Mouse (Mus musculus): ENCODE data around the gene Gria2. TPM values are rescaled to one million over a fixed set of nuclear protein-coding genes. Genes with fewer than 3 reads are reported as not detected.

Gene Gria2
- polyA plus RNA-seq, 1 experiment, result 0.05 TPM

- H3K27me3 ChIP-seq (ENCODE audit: control insufficient read depth, insufficient read depth, low read length), result no peaks in the 10 kb centered on the region
- no peaks in the 10 kb centered on the region for H3K4me1 ChIP-seq (ENCODE audit: control insufficient read depth, insufficient read depth, insufficient read length, low read length)
- no peak overlapping the region for H3K27ac ChIP-seq (ENCODE audit: insufficient read depth, low read depth, low read length)
- no peak for TF ChIP-seq CTCF (IDR thresholded peaks at IDR 0.05; ENCODE audit: extremely low read depth, insufficient read length, insufficient replicate concordance, low read depth, low read length)
- no peak for TF ChIP-seq POLR2A (IDR thresholded peaks at IDR 0.05; ENCODE audit: low read depth, low read length)
- no peaks in the 10 kb centered on the region for H3K36me3 ChIP-seq (ENCODE audit: control insufficient read depth, insufficient read depth, low read length)
- no peak overlapping the region for H3K4me3 ChIP-seq (ENCODE audit: low read depth, low read length)
- 62% methylated on average over 4 of the region's 4 CpGs for WGBS
Measured at GRCm38 (mm10) chr3:80775971-80776370, 26.7 kb downstream of the Gria2 start.

GRCm38 (mm10) chr3:80774005-80774764, 28.4 kb downstream of the Gria2 start:
- Histone ChIP-seq H3K4me1 (ENCODE audit: control insufficient read depth, insufficient read depth, insufficient read length, low read length) (no peaks in the 10 kb centered on the region), H3K36me3 (ENCODE audit: control insufficient read depth, insufficient read depth, low read length) (no peaks in the 10 kb centered on the region), H3K27ac (ENCODE audit: insufficient read depth, low read depth, low read length) (no peak overlapping the region), H3K27me3 (ENCODE audit: control insufficient read depth, insufficient read depth, low read length) (no peaks in the 10 kb centered on the region), H3K4me3 (ENCODE audit: low read depth, low read length) (no peak overlapping the region)
- no peak for TF ChIP-seq POLR2A (IDR thresholded peaks at IDR 0.05; ENCODE audit: low read depth, low read length)
- no peak for TF ChIP-seq CTCF (IDR thresholded peaks at IDR 0.05; ENCODE audit: extremely low read depth, insufficient read length, insufficient replicate concordance, low read depth, low read length)
- 79% methylated on average over 4 of the region's 4 CpGs for WGBS

- Histone ChIP-seq H3K36me3 (ENCODE audit: control insufficient read depth, insufficient read depth, low read length) (no peaks in the 10 kb centered on the region), H3K4me3 (ENCODE audit: low read depth, low read length) (no peak overlapping the region), H3K27me3 (ENCODE audit: control insufficient read depth, insufficient read depth, low read length) (no peaks in the 10 kb centered on the region), H3K27ac (ENCODE audit: insufficient read depth, low read depth, low read length) (no peak overlapping the region), H3K4me1 (ENCODE audit: control insufficient read depth, insufficient read depth, insufficient read length, low read length) (no peaks in the 10 kb centered on the region)
- TF ChIP-seq CTCF (IDR thresholded peaks at IDR 0.05; ENCODE audit: extremely low read depth, insufficient read length, insufficient replicate concordance, low read depth, low read length) (no peak), POLR2A (IDR thresholded peaks at IDR 0.05; ENCODE audit: low read depth, low read length) (no peak)
- WGBS, result 79% methylated on average over 4 of the region's 4 CpGs
Measured at GRCm38 (mm10) chr3:80773232-80773631, 29.4 kb downstream of the Gria2 start.

- no peak overlapping the region for H3K27ac ChIP-seq (ENCODE audit: insufficient read depth, low read depth, low read length)
- TF ChIP-seq POLR2A (IDR thresholded peaks at IDR 0.05; ENCODE audit: low read depth, low read length) (no peak), CTCF (IDR thresholded peaks at IDR 0.05; ENCODE audit: extremely low read depth, insufficient read length, insufficient replicate concordance, low read depth, low read length) (no peak)
- 57% methylated on average over 5 of the region's 5 CpGs for WGBS
- no peaks in the 10 kb centered on the region for H3K27me3 ChIP-seq (ENCODE audit: control insufficient read depth, insufficient read depth, low read length)
- H3K4me1 ChIP-seq (ENCODE audit: control insufficient read depth, insufficient read depth, insufficient read length, low read length), result no peaks in the 10 kb centered on the region
- no peak overlapping the region for H3K4me3 ChIP-seq (ENCODE audit: low read depth, low read length)
- no peaks in the 10 kb centered on the region for H3K36me3 ChIP-seq (ENCODE audit: control insufficient read depth, insufficient read depth, low read length)
Measured at GRCm38 (mm10) chr3:80769506-80770235, 33.0 kb downstream of the Gria2 start.

- WGBS, result 72% methylated on average over 4 of the region's 4 CpGs
- no peak for TF ChIP-seq CTCF (IDR thresholded peaks at IDR 0.05; ENCODE audit: extremely low read depth, insufficient read length, insufficient replicate concordance, low read depth, low read length)
- no peak for TF ChIP-seq POLR2A (IDR thresholded peaks at IDR 0.05; ENCODE audit: low read depth, low read length)
Measured at GRCm38 (mm10) chr3:80758955-80759354, 43.7 kb downstream of the Gria2 start.

GRCm38 (mm10) chr3:80758363-80758762, 44.3 kb downstream of the Gria2 start:
- Histone ChIP-seq H3K36me3 (ENCODE audit: control insufficient read depth, insufficient read depth, low read length) (no peaks in the 10 kb centered on the region), H3K27ac (ENCODE audit: insufficient read depth, low read depth, low read length) (no peak overlapping the region), H3K4me1 (ENCODE audit: control insufficient read depth, insufficient read depth, insufficient read length, low read length) (no peaks in the 10 kb centered on the region), H3K27me3 (ENCODE audit: control insufficient read depth, insufficient read depth, low read length) (no peaks in the 10 kb centered on the region), H3K4me3 (ENCODE audit: low read depth, low read length) (no peak overlapping the region)
- TF ChIP-seq CTCF (IDR thresholded peaks at IDR 0.05; ENCODE audit: extremely low read depth, insufficient read length, insufficient replicate concordance, low read depth, low read length) (no peak), POLR2A (IDR thresholded peaks at IDR 0.05; ENCODE audit: low read depth, low read length) (no peak)
- WGBS, result 74% methylated on average over 2 of the region's 2 CpGs

More at GRCm38 (mm10) chr3:80758955-80759354, 43.7 kb downstream of the Gria2 start:
- Histone ChIP-seq H3K4me1 (ENCODE audit: control insufficient read depth, insufficient read depth, insufficient read length, low read length) (no peaks in the 10 kb centered on the region), H3K4me3 (ENCODE audit: low read depth, low read length) (no peak overlapping the region), H3K27me3 (ENCODE audit: control insufficient read depth, insufficient read depth, low read length) (no peaks in the 10 kb centered on the region), H3K27ac (ENCODE audit: insufficient read depth, low read depth, low read length) (no peak overlapping the region), H3K36me3 (ENCODE audit: control insufficient read depth, insufficient read depth, low read length) (no peaks in the 10 kb centered on the region)

GRCm38 (mm10) chr3:80750786-80751185, 51.8 kb downstream of the Gria2 start:
- Histone ChIP-seq H3K4me3 (ENCODE audit: low read depth, low read length) (no peak overlapping the region), H3K27ac (ENCODE audit: insufficient read depth, low read depth, low read length) (no peak overlapping the region), H3K27me3 (ENCODE audit: control insufficient read depth, insufficient read depth, low read length) (no peaks in the 10 kb centered on the region), H3K4me1 (ENCODE audit: control insufficient read depth, insufficient read depth, insufficient read length, low read length) (no peaks in the 10 kb centered on the region), H3K36me3 (ENCODE audit: control insufficient read depth, insufficient read depth, low read length) (no peaks in the 10 kb centered on the region)
- TF ChIP-seq POLR2A (IDR thresholded peaks at IDR 0.05; ENCODE audit: low read depth, low read length) (no peak), CTCF (IDR thresholded peaks at IDR 0.05; ENCODE audit: extremely low read depth, insufficient read length, insufficient replicate concordance, low read depth, low read length) (no peak)
